In genomic region chr14:22817346-22818201, GRCm38 (mm10) we compare ENCODE assay signal across 8 mouse cellular contexts.
DNase-seq lines count a peak whose midpoint lies in the region; ATAC-seq lines count a peak whose summit lies in the region.
"Had no signal": no experiment of that assay in that cellular context is flagged by ENCODE, and none has a peak within 500 bp of the region (broad histone marks: within the 10 kb centered on the region; RNA-seq: fewer than 3 reads in every experiment).

No protein-coding gene starts in this region.

- no peak overlapping the region for H3K27ac ChIP-seq in forebrain, embryonic 12.5 days
- H3K27ac ChIP-seq: limb, embryonic 13.5 days had no signal

- H3K9me3 ChIP-seq in forebrain, embryonic 12.5 days = no peaks in the 10 kb centered on the region
- H3K9me3 ChIP-seq: limb, embryonic 13.5 days had no signal

- no peak overlapping the region for H3K4me2 ChIP-seq in forebrain, embryonic 12.5 days
- H3K4me2 ChIP-seq: limb, embryonic 13.5 days had no signal

- peak; percentile 28 for DNase-seq in ovary, postnatal 36 days (ENCODE audit: low spot score)
- DNase-seq in ovary, postnatal 10 days (ENCODE audit: low spot score) = no peak
- DNase-seq in embryo, embryonic 10.5 days (ENCODE audit: low spot score) = peak; percentile 85
- DNase-seq in kidney, postnatal 25 days = peak; percentile 71 to 73
- DNase-seq in testis, postnatal 10 days (ENCODE audit: low spot score) = peak; percentile 49
- no peak for DNase-seq in spleen, postnatal 10 days (ENCODE audit: low spot score in 2 of 2)

- H3K36me3 ChIP-seq in forebrain, embryonic 12.5 days (replicated peaks) = no peaks in the 10 kb centered on the region
- H3K36me3 ChIP-seq: limb, embryonic 13.5 days had no signal

- H3K4me1 ChIP-seq in forebrain, embryonic 12.5 days = peaks cover 11% of the 10 kb centered on the region

- H3K9ac ChIP-seq in forebrain, embryonic 12.5 days = no peak overlapping the region
- H3K9ac ChIP-seq: limb, embryonic 13.5 days had no signal

- no peak for ATAC-seq in forebrain, embryonic 12.5 days (ENCODE audit: low FRiP score)

- H3K4me3 ChIP-seq in forebrain, embryonic 12.5 days (replicated peaks) = no peak overlapping the region
- H3K4me3 ChIP-seq: limb, embryonic 13.5 days had no signal

- peaks cover 31% of the 10 kb centered on the region for H3K27me3 ChIP-seq in forebrain, embryonic 12.5 days

- 73% methylated on average over 6 of the region's 6 CpGs for WGBS in forebrain, embryonic 12.5 days

Comparison
In these comparisons a context has a peak if more than half of its experiments do, and no peak if none do; other contexts are left out.
1. DNase-seq: peak in ovary, postnatal 36 days (single experiment), embryo, embryonic 10.5 days (single experiment), kidney, postnatal 25 days (2 of 2) and testis, postnatal 10 days (single experiment); none in ovary, postnatal 10 days (single experiment) and spleen, postnatal 10 days (0 of 2).